Mouse (Mus musculus) spleen, adult 12 weeks (tissue): ENCODE measurements around the gene Git1.

Experiments used
- DNase-seq: peaks from one replicate; pipeline ENCODE4 v3.0.0; 2022; ENCODE audit warnings: low spot score

Git1 gene

DNA sequence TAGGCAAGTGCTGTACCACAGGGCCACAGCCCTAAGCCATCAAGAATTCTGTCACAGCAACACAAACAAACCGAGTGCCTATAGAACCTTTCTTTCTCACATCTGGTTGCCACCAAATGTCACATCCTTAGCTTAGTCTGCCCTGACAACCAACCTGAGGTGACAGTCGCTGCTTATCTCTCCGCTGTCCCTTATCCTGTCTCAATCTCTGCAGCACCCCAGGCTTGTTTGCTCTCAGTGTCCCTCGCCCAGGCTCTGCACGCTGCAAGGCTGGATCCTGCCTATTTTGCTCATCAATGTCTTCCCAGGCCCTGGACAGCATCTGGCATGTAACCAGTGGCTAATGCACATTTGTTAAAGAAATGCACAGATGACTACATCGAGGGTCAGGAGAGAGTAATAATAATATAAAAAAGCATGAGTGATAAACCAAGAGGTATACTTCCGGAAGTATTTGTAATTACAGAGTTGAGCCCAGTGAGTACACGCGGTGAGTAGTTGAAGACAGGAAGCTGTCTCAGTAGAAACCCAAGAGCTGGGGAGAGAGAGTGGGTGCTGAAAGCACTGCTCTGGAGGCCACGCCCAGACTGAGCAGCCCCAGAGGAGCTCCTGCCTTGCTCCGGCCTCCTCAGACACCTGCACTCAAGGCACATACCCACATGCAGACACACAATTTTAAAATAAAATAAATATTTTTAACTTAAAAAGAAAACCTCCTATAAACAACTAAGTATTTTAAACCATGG is 9.7 kb upstream of the Git1 start:
- no peak for DNase-seq

DNA sequence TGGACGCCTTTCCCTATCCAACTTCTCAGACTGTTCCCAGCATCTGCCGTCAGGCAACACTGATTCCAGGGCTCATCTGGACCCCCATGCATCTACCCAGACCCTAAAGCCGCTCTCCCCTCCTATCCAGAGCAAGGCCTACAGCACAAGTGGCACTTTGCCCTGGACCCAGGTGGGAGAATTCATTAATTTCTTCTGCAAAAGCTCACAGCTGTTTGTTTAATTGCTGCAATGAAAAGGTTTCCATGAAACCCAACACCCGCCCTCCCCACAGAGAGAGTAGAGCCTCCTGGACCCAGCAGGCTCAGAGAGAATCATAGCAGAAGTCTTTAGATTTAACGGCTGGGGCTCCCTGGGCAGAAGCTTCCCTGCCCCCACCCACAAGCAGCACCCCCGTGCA is 8.1 kb upstream of the Git1 start:
- DNase-seq = no peak

- DNase-seq = no peak
Observed at GRCm38 (mm10) chr11:77486798-77487197, 6.6 kb upstream of the Git1 start.

- no peak for DNase-seq
Observed at GRCm38 (mm10) chr11:77488771-77489581, 4.4 kb upstream of the Git1 start.

DNA sequence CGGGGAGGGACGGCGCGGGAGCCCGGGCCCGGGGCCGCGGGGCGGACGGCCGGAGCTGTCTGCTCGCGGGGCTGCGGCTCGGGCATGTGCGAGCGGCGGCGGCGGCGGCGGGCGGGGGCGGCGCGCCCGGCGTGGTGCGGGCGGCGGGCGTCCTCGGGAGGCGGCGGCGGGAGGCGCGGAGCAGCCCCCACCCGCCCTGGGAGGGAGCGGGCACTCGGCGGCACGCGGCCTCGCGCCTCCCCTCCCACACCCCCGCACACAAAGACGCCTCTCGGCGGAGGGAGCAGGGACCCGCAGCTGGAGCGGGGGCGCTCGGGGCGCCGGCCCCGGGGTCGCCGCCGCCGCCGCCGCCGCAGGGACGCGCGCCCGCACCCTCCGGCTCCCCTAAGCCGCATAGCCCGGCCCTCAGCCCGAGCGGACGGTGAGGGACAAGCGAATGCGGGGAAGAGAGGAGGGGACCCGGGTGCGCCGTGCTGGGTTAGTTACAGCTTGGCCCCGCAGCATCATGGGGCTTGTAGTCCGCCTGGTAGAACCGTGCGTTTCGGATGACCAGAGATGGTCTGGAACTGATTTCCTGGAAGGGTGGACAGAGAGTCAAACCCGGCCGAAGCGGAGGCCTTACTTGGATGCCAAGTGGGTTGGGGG is 3.6 kb upstream of the Git1 start, which contains the start of gene Ankrd13b:
Ankrd13b (minus strand) TSS at position 88 of the 645 bp plus-strand sequence.
- DNase-seq = no peak

GRCm38 (mm10) chr11:77490451-77490850 is 2.9 kb upstream of the Git1 start:
- no peak for DNase-seq

DNA sequence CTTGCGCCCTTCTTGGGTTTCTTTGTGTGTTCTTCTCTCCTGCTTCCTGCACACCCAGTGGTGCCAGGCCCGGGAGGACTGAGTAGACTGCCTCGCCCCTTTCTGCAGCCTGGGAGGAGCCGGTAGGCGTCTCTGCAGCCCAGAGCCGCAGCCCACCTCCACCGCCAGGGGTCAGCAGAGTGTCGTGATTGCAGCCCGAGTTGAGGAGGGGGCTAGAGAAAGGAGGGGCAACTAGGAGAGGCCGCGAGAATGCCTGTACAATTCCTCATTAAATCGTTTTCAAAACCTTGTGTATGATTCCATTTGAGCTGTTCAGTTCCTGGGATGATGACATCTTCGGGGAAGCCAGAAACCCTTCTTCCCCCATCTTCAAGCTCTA is 2.2 kb upstream of the Git1 start:
- peak; percentile 73 for DNase-seq

DNA sequence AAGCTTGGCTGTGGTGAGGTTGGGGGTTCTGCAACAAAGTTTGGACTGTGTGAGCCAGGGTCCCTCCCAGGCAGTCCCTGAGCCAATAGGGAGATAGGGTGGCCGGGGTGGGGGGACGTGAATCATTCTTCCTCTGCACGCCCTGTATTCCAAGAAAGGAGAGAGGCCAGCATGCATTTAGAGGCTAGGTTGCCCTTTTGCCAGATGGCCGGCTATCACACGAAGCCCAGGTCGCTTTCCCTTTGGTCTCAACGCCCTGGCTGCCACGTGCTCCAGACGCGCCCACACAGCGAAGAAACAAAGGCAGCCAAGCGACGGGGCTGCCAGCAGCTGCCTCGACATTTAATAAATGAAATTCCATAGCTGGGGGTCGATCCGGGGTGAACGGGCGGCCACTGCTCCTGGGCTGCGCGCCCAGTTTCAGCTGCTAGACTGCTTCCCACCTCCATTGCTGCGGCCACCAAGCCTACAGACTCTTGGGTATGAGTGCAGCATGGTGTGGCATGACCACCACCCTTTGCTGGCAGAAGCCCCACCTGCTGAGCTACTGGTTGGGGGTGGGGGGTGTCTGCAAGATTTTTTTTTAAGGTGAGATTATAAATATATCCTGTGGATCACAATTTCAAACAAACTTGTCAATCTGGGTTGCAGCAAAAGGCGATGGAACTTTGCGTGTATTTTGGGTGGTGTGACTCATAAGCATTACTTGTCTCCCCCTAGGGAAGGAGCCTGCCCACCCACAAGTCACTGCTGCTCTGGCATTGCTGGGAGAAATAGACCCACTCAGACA is 1.7 kb upstream of the Git1 start:
- no peak for DNase-seq

DNA sequence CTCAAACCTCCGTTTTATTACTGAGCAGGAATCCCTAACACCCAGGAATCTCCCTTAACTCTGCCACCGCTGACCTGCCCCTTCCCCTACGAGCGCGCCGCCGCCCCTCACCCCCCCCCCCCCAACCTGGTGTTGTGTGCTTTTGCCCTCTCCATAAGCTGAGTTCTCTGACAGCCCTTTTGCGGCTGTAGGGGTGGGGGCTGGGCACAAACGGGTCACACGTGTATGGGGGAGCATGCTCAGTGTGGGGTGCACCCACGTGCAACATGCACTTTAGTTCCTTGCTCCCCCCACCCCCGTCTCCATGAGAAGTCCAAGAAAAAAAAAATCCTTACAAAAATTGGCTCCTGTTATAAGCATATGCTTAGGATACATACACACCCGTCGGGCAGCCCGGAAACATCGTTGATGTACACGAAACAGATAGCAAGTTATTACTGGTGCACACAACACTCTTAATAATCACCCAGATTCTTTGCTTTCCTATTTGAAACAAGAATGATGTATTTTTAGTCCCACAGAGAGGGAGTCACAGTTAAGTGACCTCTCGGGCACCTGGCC is 971 bp upstream of the Git1 start:
- no peak for DNase-seq

- DNase-seq = peak; percentile 84
Observed at GRCm38 (mm10) chr11:77492911-77493332, 440 bp upstream of the Git1 start.

DNA sequence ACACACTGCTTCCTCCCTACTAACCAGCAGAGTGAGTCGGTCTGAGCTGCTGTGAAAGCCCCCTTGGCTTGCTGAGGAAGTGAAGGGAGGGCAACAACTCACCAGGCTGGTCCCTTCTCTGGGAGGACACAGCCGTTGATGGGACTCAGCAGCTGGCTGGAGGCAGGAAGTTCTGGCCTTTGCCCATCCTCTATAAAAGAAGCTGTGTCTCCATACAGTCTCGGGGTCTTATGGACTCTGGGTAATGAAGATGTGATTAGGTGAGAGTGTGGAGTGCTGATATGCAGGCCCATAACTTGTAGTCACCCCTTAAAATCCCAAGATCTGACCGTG is 948 bp downstream of the Git1 start:
- no peak for DNase-seq

- DNase-seq = no peak
Observed at GRCm38 (mm10) chr11:77494782-77495181, 1.4 kb downstream of the Git1 start.

GRCm38 (mm10) chr11:77495507-77495906 is 2.1 kb downstream of the Git1 start:
- DNase-seq = no peak

DNA sequence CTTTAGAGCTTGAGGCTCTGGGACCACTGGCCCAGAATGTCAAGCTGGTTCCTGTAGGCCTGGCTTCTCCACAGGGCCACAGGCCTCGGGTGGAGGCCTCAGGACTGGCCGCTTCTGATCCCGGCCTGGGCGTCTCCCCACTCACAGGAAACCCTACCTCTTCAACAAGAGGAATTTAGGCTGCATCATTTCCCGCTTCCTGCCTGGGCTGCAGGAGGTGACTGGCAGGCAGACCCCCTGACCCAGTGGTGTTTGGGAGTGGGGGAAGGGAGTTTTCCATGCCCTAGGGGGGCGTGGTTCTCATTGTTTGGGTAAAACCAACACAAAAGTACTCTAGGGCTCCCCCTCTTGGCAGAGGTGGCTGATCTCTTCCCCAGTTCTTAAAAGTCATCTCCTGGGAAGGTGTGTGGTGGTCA is 4.0 kb downstream of the Git1 start:
- no peak for DNase-seq

DNA sequence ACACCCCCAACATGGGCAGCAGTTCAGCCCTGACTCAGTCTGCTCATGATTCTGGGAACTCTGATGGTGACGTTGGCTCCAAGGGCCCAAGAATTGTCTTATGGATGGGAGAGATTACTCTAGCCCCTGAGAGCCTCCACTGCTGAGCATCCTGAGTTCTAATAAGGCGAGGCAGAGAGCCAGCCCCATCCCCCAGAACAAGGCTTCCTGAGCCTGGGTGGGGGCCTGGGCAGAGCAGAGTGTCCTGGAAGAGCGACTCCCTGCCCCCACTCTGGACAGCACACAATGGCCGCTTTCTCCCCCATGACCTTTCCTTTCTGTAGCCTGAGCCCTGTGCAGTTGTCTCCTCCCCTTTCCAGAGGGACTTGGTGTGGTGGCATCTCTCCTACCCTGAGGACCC is 4.5 kb downstream of the Git1 start:
- no peak for DNase-seq

DNA sequence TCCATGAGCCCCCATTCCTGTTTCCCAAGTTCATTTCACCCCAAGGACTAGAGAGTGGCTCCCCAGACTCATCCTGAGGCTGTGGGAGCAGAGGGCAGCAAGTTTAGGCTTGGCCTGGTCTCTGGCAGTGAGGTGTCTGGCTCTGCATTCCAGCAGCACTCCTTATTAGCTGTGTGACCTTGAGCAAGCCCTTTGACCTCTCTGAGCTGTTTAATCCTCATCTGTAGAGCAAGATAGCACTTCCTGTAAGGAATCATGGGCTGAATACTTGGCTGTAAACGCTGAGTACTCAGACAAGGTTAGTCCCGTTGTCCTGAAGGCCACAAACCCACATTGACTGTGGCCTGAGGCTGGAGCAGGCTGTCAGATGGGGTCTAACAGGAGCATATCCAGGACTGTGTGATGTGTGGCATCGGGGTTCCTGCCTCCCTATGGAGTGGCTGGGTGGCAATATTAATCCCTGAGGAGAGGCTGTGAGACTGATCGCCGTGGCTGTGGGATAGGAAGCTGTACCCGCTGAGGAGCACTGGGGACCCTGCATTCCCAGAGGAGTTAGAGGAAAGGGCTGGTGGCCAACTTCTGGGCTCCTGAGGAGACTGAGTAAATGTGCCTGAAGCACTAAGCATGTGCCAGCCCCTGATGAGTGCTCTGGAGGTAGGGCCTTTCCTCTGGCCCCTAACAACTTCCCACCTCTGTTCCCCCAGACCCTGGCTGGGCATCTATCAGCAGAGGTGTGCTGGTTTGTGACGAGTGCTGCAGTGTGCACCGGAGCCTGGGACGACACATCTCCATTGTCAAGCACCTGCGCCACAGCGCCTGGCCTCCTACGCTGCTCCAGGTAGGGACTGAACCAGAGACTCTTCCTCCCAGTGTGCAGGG is 5.1 kb downstream of the Git1 start:
- no peak for DNase-seq

GRCm38 (mm10) chr11:77499354-77499753 is 6.0 kb downstream of the Git1 start:
- no peak for DNase-seq

GRCm38 (mm10) chr11:77500361-77501325 is 7.3 kb downstream of the Git1 start:
- DNase-seq = no peak

- DNase-seq = peak; percentile 67
Observed at GRCm38 (mm10) chr11:77501392-77501791, 8.0 kb downstream of the Git1 start.

GRCm38 (mm10) chr11:77501971-77502370 is 8.6 kb downstream of the Git1 start:
- no peak for DNase-seq
